Mouse (Mus musculus) forebrain, embryonic 13.5 days (tissue): ENCODE data around the gene Trap1. TPM values are rescaled to one million over a fixed set of nuclear protein-coding genes. Genes with fewer than 3 reads are reported as not detected.

Source experiments
- ATAC-seq: fragments of 200-750 bp; cut with Nextera tagmentation; 2 replicates; pipeline ENCODE4 v1.8.0; 2017
- H3K27ac ChIP-seq: fragments of 300-500 bp; sonication (generic); 2 replicates; pipeline ENCODE4 v1.5.1; 2015; ENCODE audit warnings: inconsistent platforms, mild to moderate bottlenecking, moderate library complexity
- H3K27me3 ChIP-seq: fragments of 300-500 bp; sonication (generic); 2 replicates; pipeline ENCODE4 v1.6.1; 2015; ENCODE audit warnings: mild to moderate bottlenecking, inconsistent platforms
- H3K36me3 ChIP-seq: fragments of 300-500 bp; sonication (generic); 2 replicates; pipeline ENCODE4 v1.6.1; 2015; ENCODE audit warnings: mild to moderate bottlenecking, inconsistent platforms; ENCODE audit not compliant: poor library complexity, severe bottlenecking
- H3K4me1 ChIP-seq: fragments of 300-500 bp; sonication (generic); 2 replicates; pipeline ENCODE4 v1.6.1; 2015; ENCODE audit warnings: inconsistent platforms
- H3K4me2 ChIP-seq: fragments of 300-500 bp; sonication (generic); 2 replicates; pipeline ENCODE4 v1.6.1; 2015; ENCODE audit warnings: inconsistent platforms, mild to moderate bottlenecking, moderate library complexity
- H3K4me3 ChIP-seq: fragments of 300-500 bp; sonication (generic); 2 replicates; pipeline ENCODE4 v1.5.1; 2015; ENCODE audit warnings: mild to moderate bottlenecking, inconsistent platforms
- H3K9ac ChIP-seq: fragments of 300-500 bp; sonication (generic); 2 replicates; pipeline ENCODE4 v1.6.1; 2015; ENCODE audit warnings: mild to moderate bottlenecking, inconsistent platforms
- H3K9me3 ChIP-seq: fragments of 300-500 bp; sonication (generic); replicated peaks from 2 replicates; pipeline ENCODE4 v1.6.1; 2016; ENCODE audit warnings: inconsistent platforms
- WGBS: fragments of 180-500 bp; shearing (Covaris S2); methylation state at CpG from one replicate; pipeline ENCODE4 v1.1.7; 2015; 5-methylcytosine and 5-hydroxymethylcytosine counted together
- polyA plus RNA-seq: library from polyadenylated mRNA; unstranded; fragments of >200 nt; fragmentation: Nextera tagmentation; extraction: Ambion mirVana; gene quantifications from 2 replicates; pipeline ENCODE4 v1.2.1, GENCODE M21; 2015

The Trap1 gene
- polyA plus RNA-seq, 1 experiment from 2014 or later = 54.2 TPM

DNA sequence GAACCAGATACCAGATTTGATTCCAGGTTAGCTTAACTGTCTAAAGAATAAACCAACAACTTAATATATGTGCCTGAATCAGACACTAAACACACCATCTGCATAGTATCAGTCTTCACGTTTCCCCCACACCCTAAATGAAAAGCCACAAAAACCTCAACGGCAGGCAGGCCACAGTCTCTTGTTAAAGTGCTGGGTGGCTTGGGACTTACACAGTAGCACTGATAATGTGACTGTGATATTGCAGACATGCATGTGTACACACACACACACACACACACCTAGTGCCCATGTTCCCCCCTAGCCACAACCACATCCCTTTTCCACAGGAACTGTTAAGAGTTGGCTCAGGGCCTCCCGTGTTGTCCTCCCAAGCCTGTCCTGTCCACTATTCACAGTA lies 2.8 kb downstream of the Trap1 start:
- Histone ChIP-seq H3K27me3 (no peaks in the 10 kb centered on the region), H3K36me3 (no peaks in the 10 kb centered on the region), H3K4me2 (no peak overlapping the region), H3K4me3 (no peak overlapping the region), H3K4me1 (peaks cover 16% of the 10 kb centered on the region), H3K9me3 (no peaks in the 10 kb centered on the region), H3K9ac (no peak overlapping the region), H3K27ac (no peak overlapping the region)
- ATAC-seq = no peak
- 81% methylated on average over 3 of the region's 3 CpGs for WGBS

DNA sequence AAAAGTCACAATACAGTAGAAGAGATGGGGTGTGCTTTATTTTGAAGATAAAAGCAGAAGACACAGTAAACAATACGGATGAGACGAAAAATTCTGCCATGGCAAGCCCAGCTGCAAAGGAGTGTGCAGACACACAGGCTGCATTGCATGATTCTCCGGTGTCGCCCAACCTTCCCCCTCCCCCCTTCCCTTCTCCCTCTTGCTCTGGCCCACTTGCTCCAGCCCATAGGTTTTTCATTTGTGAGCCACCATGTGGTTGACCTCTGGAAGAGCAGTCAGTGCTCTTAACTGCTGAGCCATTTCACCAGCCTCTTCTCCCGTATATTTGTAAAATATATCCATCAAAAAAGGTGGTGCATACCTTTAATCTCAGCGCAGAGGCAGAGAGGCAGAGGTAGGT lies 3.3 kb downstream of the Trap1 start:
- Histone ChIP-seq H3K4me1 (peaks cover 16% of the 10 kb centered on the region), H3K9me3 (no peaks in the 10 kb centered on the region), H3K4me3 (no peak overlapping the region), H3K9ac (no peak overlapping the region), H3K36me3 (no peaks in the 10 kb centered on the region), H3K4me2 (no peak overlapping the region), H3K27ac (no peak overlapping the region), H3K27me3 (no peaks in the 10 kb centered on the region)
- 84% methylated on average over 6 of the region's 6 CpGs for WGBS
- no peak for ATAC-seq

DNA sequence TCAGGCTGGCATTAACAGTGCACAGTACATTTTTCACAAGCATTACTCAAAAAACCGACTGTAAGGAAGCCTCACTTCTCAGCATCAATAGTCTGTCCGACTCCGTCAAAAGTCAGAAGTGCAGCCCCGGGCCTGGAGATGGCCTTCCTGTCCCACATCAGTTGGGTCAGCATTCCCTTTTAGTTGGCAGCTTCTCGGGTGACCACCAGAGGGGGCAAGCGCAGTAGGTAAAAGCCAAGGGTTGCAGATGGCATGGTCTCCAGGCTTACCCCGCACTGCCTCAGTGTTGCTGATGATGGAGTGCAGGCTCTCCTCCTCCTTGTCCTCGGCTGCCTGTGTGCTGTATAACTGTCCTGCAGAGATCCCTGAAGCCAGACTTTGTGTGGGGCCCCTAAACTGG lies 9.0 kb downstream of the Trap1 start:
- Histone ChIP-seq H3K27ac (no peak overlapping the region), H3K4me2 (no peak overlapping the region), H3K4me3 (no peak overlapping the region), H3K9ac (no peak overlapping the region), H3K9me3 (no peaks in the 10 kb centered on the region), H3K36me3 (peaks cover 49% of the 10 kb centered on the region), H3K4me1 (no peaks in the 10 kb centered on the region), H3K27me3 (no peaks in the 10 kb centered on the region)
- no peak for ATAC-seq
- WGBS = 64% methylated on average over 8 of the region's 8 CpGs

DNA sequence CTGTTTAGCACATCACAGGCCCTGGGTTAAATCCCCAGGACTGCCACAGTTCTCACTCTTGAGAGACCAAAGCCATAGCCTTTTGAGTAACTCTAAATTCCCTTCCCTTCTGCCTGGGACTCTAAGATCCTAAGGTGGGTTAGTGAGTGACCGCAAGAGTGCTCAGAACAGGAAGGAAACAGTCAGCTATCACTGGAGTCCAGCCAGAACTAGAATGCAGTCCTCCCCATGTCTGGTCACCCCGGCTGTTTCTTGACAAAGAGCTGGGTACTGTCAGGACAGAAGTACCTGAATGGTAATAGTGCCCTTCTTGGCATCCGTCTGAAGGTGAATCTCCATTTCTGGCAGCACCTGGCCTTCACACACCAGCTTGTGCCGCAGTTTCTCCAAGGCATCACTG lies 12.7 kb downstream of the Trap1 start:
- Histone ChIP-seq H3K9ac (no peak overlapping the region), H3K4me1 (no peaks in the 10 kb centered on the region), H3K27ac (no peak overlapping the region), H3K4me2 (no peak overlapping the region), H3K27me3 (no peaks in the 10 kb centered on the region), H3K9me3 (no peaks in the 10 kb centered on the region), H3K4me3 (no peak overlapping the region), H3K36me3 (peaks cover 83% of the 10 kb centered on the region)
- WGBS = 94% methylated on average over 4 of the region's 4 CpGs
- no peak for ATAC-seq

DNA sequence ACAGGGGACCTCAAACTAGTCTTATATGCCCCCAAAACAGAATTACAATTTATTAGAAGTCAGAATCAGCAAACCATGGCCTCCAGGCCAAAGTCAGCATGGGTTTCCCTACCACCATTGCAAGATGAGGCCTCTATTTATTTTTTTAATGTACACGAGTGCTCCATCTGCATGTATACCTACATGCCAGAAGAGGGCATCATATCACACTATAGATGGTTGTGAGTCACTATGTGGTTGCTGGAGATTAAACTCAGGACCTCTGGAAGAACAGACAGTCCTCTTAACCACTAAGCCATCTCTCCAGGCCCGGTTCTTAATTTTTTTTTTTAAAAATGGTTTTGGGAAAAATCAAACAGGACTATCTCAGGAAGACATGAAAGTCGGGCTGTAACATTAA lies 23.8 kb downstream of the Trap1 start:
- no peak overlapping the region for H3K4me3 ChIP-seq
- 92% methylated on average over 3 of the region's 3 CpGs for WGBS
- H3K36me3 ChIP-seq = peaks cover 79% of the 10 kb centered on the region
- no peak overlapping the region for H3K9ac ChIP-seq
- H3K4me2 ChIP-seq = no peak overlapping the region
- no peaks in the 10 kb centered on the region for H3K9me3 ChIP-seq
- H3K4me1 ChIP-seq = no peaks in the 10 kb centered on the region
- no peak for ATAC-seq
- H3K27ac ChIP-seq = no peak overlapping the region
- no peaks in the 10 kb centered on the region for H3K27me3 ChIP-seq

DNA sequence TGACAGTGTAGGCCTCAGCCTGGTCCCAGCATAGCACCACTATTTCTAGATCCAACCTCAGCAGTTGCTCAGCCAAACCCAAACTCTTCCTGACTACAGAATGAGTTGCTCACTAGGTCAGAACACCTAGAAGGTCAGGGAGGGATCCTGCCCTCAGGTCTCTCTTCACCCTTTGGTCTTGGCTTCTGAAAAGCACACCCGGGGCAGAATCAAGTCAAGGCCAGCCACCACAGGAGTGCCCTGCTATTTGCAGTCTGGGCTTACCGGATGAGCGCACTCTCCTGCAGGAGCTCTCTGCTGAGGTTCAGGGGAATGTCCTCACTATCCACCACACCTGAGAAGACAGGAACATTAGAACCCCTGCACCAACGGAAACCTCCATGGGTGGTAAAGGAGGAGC lies 25.0 kb downstream of the Trap1 start:
- Histone ChIP-seq H3K4me2 (no peak overlapping the region), H3K9me3 (no peaks in the 10 kb centered on the region), H3K36me3 (peaks cover 78% of the 10 kb centered on the region), H3K27ac (no peak overlapping the region), H3K9ac (no peak overlapping the region), H3K4me3 (no peak overlapping the region), H3K27me3 (no peaks in the 10 kb centered on the region), H3K4me1 (no peaks in the 10 kb centered on the region)
- ATAC-seq = no peak
- 92% methylated on average over 4 of the region's 4 CpGs for WGBS

DNA sequence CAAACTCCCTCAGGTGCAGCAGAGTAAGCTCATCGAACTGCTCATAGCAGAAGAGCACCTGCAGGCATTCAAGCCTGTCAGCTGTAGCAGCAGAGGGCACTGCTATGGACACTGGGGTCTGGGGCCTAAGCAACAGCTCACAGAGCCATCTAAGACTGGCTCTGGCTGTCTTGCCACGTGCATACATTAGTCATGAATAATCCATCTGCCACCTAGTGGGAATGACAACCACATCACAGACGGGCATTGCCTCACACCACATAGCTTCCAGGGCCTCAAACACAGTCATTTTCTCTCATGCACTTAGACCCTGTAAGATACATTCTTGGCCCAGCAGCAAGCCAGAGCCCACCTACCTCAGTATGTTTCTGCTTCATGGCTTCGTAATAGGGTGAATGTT lies 32.1 kb downstream of the Trap1 start:
- Histone ChIP-seq H3K9me3 (no peaks in the 10 kb centered on the region), H3K27me3 (no peaks in the 10 kb centered on the region), H3K9ac (no peak overlapping the region), H3K36me3 (peaks cover 88% of the 10 kb centered on the region), H3K27ac (no peak overlapping the region), H3K4me1 (no peaks in the 10 kb centered on the region), H3K4me2 (no peak overlapping the region), H3K4me3 (no peak overlapping the region)
- ATAC-seq = no peak
- WGBS = 85% methylated on average over 4 of the region's 4 CpGs

DNA sequence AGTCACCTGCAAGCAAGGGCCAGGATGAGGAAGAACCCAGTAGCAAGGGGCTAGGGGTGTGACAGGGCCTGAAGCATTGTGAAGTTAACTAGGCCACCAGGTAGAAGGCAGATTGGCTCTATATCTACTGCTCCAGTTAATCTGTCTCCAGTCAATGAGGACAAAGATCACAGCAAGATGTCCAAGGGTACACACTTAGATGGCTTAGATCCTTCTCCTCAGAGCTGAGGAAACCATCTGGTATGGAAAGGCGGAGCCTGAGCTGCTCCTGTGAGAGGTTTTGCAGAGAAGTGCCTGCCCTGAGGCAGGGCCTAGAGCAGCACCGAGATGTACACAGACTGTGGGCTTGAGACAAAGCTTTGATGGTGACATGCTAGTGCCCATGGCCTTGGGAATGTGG lies 33.5 kb downstream of the Trap1 start:
- no peak for ATAC-seq
- no peak overlapping the region for H3K4me3 ChIP-seq
- no peaks in the 10 kb centered on the region for H3K4me1 ChIP-seq
- 89% methylated on average over 2 of the region's 2 CpGs for WGBS
- no peak overlapping the region for H3K27ac ChIP-seq
- peaks cover 86% of the 10 kb centered on the region for H3K36me3 ChIP-seq
- H3K4me2 ChIP-seq = no peak overlapping the region
- H3K9me3 ChIP-seq = no peaks in the 10 kb centered on the region
- H3K9ac ChIP-seq = no peak overlapping the region
- no peaks in the 10 kb centered on the region for H3K27me3 ChIP-seq

DNA sequence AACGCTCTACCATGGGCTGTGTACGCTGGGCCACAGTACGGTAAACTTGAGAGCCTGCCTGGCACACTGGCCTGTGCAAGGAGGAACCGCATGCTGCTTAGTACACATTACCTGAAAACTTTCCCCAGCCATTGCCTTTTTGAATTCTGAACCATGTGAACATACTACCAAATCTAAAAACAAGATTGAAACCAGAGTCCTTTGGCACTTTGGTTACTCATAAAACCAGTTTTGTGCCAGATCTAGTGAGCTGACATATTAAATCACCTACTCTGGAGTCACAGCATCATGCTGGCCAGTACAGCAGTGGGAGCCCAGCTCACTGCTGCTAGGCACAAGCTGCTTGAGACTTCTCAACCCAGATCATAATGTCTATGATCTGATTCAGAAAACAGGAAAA lies 36.0 kb downstream of the Trap1 start:
- ATAC-seq = no peak
- Histone ChIP-seq H3K36me3 (peaks cover 88% of the 10 kb centered on the region), H3K27ac (no peak overlapping the region), H3K9me3 (no peaks in the 10 kb centered on the region), H3K4me2 (no peak overlapping the region), H3K9ac (no peak overlapping the region), H3K27me3 (no peaks in the 10 kb centered on the region), H3K4me3 (no peak overlapping the region), H3K4me1 (no peaks in the 10 kb centered on the region)
- 97% methylated on average over 4 of the region's 4 CpGs for WGBS

DNA sequence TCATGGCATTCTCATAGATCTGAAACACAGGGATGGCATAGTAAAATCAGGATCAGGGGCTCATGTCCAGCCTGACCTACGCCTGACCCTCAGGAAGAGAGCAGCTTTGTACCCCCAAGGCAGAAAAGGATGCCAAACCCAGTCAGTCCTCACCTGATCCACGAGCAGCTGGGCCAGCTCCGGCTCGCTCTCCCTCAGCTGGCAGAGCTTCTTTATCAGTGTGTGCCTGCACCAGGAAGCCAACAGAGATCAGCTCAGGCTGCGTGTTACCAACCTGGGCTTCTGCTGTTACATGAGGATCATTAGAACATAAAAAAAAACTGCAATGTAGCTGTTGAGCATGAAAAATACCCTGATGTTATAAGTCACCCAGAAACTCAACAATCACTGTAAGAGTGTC lies 37.4 kb downstream of the Trap1 start:
- Histone ChIP-seq H3K4me1 (no peaks in the 10 kb centered on the region), H3K27me3 (no peaks in the 10 kb centered on the region), H3K36me3 (peaks cover 81% of the 10 kb centered on the region), H3K4me2 (no peak overlapping the region), H3K9ac (no peak overlapping the region), H3K9me3 (no peaks in the 10 kb centered on the region), H3K4me3 (no peak overlapping the region), H3K27ac (no peak overlapping the region)
- WGBS = 94% methylated on average over 5 of the region's 5 CpGs
- ATAC-seq = no peak

DNA sequence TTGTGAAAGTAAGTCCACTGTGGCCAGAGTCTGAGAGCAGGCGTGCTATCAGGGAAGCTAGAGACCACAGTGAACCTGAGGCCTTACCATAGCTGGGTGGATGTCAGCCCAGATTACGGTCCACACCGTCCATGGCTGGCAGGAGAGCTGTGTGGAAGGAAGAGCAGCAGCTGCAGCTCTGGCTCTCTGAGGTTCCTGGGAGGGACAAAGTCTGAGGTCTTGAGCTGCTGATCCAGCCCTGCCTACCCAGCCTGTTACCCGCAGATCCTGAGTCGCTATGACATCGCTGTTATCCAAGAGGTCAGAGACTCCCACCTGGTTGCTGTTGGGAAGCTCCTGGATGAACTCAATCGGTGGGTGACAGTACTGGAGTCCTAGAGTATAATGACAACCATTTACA lies 39.9 kb downstream of the Trap1 start:
- H3K9me3 ChIP-seq = no peaks in the 10 kb centered on the region
- H3K9ac ChIP-seq = no peak overlapping the region
- H3K4me1 ChIP-seq = no peaks in the 10 kb centered on the region
- ATAC-seq = no peak
- 97% methylated on average over 7 of the region's 7 CpGs for WGBS
- H3K27ac ChIP-seq = no peak overlapping the region
- no peak overlapping the region for H3K4me3 ChIP-seq
- peaks cover 60% of the 10 kb centered on the region for H3K36me3 ChIP-seq
- no peak overlapping the region for H3K4me2 ChIP-seq
- H3K27me3 ChIP-seq = no peaks in the 10 kb centered on the region

DNA sequence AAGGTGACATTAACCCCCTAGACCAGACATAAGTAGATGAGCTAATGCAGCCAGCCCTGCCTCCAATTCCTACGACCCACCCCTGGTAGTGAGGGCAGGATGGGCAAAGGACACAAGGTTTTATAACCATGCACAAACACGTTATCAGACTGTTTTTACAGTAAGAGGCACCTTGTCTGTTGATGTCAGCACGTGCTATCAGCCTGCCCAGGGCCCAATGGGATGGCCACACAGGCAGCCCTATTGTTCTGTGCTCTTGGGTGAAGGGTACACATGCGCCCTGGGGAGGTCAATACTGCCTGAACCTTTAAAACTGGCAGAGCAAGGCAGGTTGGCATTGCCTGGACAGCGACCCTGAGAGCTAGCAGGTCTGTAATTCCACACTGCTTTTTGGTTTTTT lies 40.8 kb downstream of the Trap1 start, which contains the start of gene Dnase1:
Gene Dnase1, plus strand, starts transcription at position 136 of the 400 bp plus-strand sequence.
- Histone ChIP-seq H3K4me3 (no peak within 1 kb of the TSS), H3K27me3 (no peaks in the 10 kb centered on the region), H3K9ac (no peak within 1 kb of the TSS), H3K4me1 (no peaks in the 10 kb centered on the region), H3K4me2 (no peak within 1 kb of the TSS), H3K27ac (no peak within 1 kb of the TSS), H3K36me3 (peaks cover 55% of the 10 kb centered on the region), H3K9me3 (no peaks in the 10 kb centered on the region)
- WGBS = 90% methylated on average over 5 of the region's 5 CpGs
- ATAC-seq = no peak

DNA sequence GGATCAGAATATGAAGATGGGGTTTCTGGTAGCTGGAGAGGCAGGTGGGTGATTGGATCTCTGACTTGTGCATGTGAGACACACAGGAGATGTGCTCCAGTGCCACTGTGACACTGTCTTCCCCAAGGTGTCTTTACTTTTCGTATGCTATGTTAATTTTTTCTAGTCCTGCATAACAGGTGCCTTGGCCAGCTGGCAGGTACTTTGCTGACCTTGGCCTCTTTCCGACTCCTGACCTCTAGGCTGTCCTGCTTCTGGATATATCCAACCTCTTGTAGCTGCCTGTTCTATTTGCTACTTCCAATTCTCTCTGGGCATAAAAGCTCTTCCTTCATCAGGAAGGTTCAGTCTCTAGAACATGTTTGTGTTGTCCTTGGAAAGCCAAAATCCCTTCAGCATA lies 42.1 kb downstream of the Trap1 start:
- Histone ChIP-seq H3K9me3 (no peaks in the 10 kb centered on the region), H3K4me2 (no peak overlapping the region), H3K27ac (no peak overlapping the region), H3K27me3 (no peaks in the 10 kb centered on the region), H3K36me3 (peaks cover 43% of the 10 kb centered on the region), H3K4me1 (no peaks in the 10 kb centered on the region), H3K9ac (no peak overlapping the region), H3K4me3 (no peak overlapping the region)
- 91% methylated on average over 2 of the region's 2 CpGs for WGBS
- no peak for ATAC-seq
